Mouse (Mus musculus) cerebellum, adult 9-10 months (tissue): Measurements from ENCODE around the gene H2-Aa.

Experiments used
- DNase-seq: peaks from one replicate; pipeline ENCODE4 v3.0.0; 2022

The H2-Aa gene

GRCm38 (mm10) chr17:34260551-34260950 is 27.1 kb downstream of the H2-Aa start:
- no peak for DNase-seq

GRCm38 (mm10) chr17:34257594-34258375 is 29.8 kb downstream of the H2-Aa start, which contains the start of gene H2-Ab1:
TSS of gene H2-Ab1 (plus strand) at chr17:34257689.
- peak; percentile 46 for DNase-seq

DNA sequence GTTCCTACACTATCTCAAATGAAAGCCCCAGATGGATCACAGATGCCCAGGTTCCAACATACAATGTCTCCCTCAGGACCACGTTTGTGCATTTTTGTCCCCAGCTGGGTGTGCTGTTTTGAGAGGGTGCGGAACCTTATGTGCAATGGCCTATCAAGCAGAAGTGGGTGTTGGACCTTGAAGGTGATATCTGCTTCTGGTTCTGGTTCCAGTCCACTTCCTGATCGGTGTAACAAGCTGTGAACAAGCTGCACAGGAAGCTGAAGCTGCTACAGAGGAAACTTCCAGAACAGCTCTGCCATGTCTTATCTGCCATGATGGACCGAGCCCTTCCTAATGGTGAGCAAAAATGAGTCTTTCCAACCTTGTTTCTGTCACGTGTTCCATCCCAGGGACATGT is 31.1 kb downstream of the H2-Aa start:
- DNase-seq = no peak

DNA sequence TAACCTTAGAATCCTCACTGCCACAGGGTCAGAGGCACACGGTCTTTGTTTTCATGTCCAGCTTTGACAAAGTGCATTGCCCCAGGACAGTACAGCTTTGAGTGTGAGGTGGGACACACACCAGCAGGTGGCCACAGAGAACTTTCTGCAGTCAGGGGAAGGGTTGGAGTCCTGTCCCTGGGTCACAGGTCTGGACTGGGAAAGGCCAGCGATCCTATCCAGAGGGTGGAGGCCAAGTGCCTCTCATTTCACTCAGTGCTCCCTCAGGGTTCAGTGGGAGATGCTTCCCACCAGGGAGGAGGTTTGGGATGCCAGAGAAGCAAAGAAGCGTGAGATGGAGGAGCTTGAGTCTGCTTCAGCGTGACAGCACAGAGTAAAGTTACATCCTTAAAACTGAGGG is 36.0 kb downstream of the H2-Aa start:
- no peak for DNase-seq

GRCm38 (mm10) chr17:34249878-34250277 is 37.7 kb downstream of the H2-Aa start:
- DNase-seq = peak; percentile 46

GRCm38 (mm10) chr17:34249361-34249760 is 38.3 kb downstream of the H2-Aa start:
- DNase-seq = no peak

DNA sequence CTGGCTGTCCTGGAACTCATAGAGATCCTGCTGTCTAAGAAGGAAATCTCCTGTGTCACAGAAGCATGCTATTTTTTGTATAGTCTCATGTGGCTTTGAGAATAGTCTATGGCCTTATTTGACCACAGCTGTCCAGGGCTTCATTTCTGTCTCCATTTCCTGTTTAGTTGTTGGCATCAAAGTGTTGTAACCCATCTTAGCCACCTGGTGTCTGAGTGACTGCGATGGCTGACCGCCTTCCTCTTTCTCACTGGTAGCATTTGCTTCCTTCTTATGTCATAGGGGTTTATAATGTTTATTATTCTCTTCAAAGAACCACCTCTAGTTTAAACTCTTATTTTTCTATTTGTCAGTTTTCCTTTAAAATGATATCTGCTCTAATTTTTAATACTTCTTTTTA is 38.9 kb downstream of the H2-Aa start:
- no peak for DNase-seq

- no peak for DNase-seq
These were observed 40.6 kb downstream of the H2-Aa start for GRCm38 (mm10) chr17:34247047-34247446.

- no peak for DNase-seq
These were observed 43.0 kb downstream of the H2-Aa start for GRCm38 (mm10) chr17:34244656-34245055.

DNA sequence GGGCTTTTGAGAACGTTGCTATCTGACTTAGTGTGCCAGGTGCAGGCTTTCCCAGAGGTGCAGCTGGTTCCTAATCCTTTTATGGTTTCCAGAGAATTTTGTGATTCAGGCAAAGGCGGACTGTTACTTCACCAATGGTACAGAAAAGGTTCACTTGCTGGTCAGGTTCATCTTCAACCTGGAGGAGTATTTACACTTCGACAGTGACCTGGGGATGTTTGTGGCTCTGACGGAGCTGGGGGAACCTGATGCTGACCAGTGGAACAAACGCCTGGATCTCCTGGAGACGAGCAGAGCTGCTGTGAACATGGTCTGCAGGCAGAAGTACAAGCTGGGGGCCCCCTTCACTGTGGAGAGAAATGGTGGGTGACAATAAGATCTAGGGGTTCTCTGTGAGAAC is 46.7 kb downstream of the H2-Aa start:
- no peak for DNase-seq

GRCm38 (mm10) chr17:34240366-34240765 is 47.3 kb downstream of the H2-Aa start:
- no peak for DNase-seq

GRCm38 (mm10) chr17:34239601-34240041 is 48.0 kb downstream of the H2-Aa start:
- DNase-seq = no peak

DNA sequence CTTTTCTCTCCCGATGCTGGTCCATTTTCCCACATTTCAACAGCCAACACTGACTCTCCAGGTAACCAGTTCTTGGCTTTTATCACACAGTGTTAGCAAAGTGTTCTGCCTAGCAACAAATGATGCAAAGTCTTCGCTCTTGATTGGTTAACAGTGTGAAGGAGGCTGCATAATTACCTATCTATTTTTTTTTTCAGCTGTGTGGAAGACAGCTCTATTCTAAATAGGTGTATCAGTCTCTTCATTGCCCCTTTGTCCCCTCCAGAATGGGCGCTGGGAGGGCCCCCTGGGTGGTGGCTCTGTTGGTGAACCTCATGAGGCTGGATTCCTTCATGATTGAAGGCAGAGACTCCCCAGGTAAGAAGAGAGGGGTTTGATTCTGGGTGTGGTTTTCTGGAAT is 48.9 kb downstream of the H2-Aa start, which contains the start of gene H2-Ob:
Gene H2-Ob (plus strand): TSS at position 198 of the 400 bp plus-strand sequence.
- DNase-seq = no peak

- no peak for DNase-seq
These were observed 49.9 kb downstream of the H2-Aa start for GRCm38 (mm10) chr17:34237741-34238140.

- no peak for DNase-seq
These were observed 50.9 kb downstream of the H2-Aa start for GRCm38 (mm10) chr17:34236691-34237090.

DNA sequence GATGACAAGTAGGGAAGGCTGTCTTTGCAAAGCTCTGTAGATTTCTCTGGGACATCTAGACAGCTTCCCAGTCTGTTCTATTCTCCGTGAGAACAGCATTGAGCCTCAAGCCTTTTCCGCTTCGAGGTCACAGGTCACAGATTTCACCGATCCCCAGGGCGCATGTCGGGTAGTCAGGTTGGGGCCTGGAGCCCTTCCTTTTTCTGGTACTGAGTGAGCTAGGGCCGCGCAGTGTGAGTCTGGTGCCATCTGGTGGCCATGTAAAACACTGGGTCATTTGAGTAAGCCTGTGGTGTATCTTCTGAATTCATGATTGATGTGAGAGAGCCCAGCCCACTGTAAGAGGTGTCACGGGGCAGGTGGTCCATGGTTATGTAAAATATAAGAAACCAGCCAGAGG is 52.7 kb downstream of the H2-Aa start:
- DNase-seq = peak; percentile 49
